Mouse (Mus musculus): ENCODE data around the gene Rap2b.

DNA sequence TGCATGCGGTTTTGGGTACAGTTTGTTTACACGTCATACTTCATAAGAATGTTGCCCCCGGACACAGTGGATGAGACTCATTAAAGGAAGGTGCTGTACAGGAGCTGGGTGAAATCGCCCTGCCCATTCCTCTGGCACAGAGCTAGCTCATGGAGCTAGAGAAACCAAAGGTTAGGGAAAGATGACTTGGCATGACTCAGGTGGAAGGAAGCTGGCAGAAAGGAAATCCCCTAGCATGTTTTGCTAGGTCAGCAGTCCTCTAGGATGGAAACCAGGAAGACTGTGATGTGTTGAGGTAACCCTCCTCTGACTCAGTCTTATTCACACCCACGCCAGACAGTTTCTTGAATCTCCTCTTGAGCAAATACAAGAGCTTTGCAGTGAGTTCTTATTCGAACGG is 17.4 kb upstream of the Rap2b start:
- TF ChIP-seq CTCF (IDR thresholded peaks at IDR 0.05; ENCODE audit: low read depth, low read length) = no peak
- no peak for TF ChIP-seq POLR2A (IDR thresholded peaks at IDR 0.05; ENCODE audit: extremely low read depth, insufficient read depth, low read length)

Measured in liver, adult 2 months (tissue).